Mouse (Mus musculus) bone marrow macrophage, adult 2 months (primary cell): ENCODE measurements around the gene Rngtt.

Experiments used
- CTCF ChIP-seq: IDR thresholded peaks from 2 replicates; pipeline ENCODE4 v1.5.1; 2012; ENCODE audit warnings: low read depth, mild to moderate bottlenecking, low read length, moderate library complexity
- POLR2A ChIP-seq: IDR thresholded peaks from 2 replicates; pipeline ENCODE4 v1.6.1; 2012; ENCODE audit warnings: mild to moderate bottlenecking, low read depth, low read length, borderline replicate concordance

DNA sequence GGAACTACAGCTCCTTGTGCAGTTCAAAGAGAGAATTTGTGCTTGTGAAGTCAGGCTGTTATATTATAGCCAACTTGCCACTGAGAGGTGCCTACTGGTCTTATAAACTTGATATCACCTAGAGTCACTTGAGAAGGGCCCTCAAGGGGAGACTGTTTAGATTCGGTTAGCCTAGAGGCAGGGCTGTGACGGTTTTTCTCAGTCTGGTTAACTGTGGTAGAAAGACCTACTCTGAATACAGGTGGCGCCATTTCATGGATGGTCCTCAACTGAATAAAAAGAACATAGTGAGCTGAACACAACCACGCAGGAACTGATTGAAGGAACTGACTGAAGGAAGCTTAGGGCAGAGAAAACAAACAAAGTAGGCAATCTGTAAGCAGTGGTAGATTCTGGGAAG, 3.0 kb upstream of the Rngtt start:
- TF ChIP-seq POLR2A (no peak), CTCF (no peak)
